Mouse (Mus musculus): ENCODE measurements at regions not wholly inside any gene's neighbourhood (a gene's known extent, or its start where the extent isn't known, plus 50 kb on each side); places are given as distances from the start of the nearest gene placed in this dataset.

- Histone ChIP-seq H3K4me3 (ENCODE audit: low read depth, low read length) (no peak overlapping the region), H3K9me3 (ENCODE audit: control insufficient read depth, low read length) (no peaks in the 10 kb centered on the region), H3K27ac (ENCODE audit: low read depth, low read length) (no peak overlapping the region), H3K36me3 (ENCODE audit: control insufficient read depth, insufficient read depth, low read length) (no peaks in the 10 kb centered on the region), H3K9ac (ENCODE audit: low read depth, low read length) (no peak overlapping the region), H3K27me3 (ENCODE audit: control insufficient read depth, insufficient read depth, low read length) (no peaks in the 10 kb centered on the region), H3K4me2 (replicated peaks; ENCODE audit: low read depth, low read length) (no peak overlapping the region), H3K4me1 (replicated peaks; ENCODE audit: control insufficient read depth, insufficient read depth, low read length) (0 out of 2 replicates have a peak, but pooled peaks cover 2% of the 10 kb centered on the region)
- 73% methylated on average over 6 of the region's 6 CpGs for WGBS
- no peak for ATAC-seq (ENCODE audit: low FRiP score)
- DNase-seq (ENCODE audit: low spot score): no peak
These were observed 358.6 kb downstream of the Sec23a start for GRCm38 (mm10) chr12:58653222-58653621.

- H3K9me3 ChIP-seq (ENCODE audit: control insufficient read depth, low read length): no peaks in the 10 kb centered on the region
- ATAC-seq (ENCODE audit: low FRiP score) (no peak), DNase-seq (ENCODE audit: low spot score) (no peak)
- no peak overlapping the region for H3K27ac ChIP-seq (ENCODE audit: low read depth, low read length)
- 90% methylated on average over 4 of the region's 4 CpGs for WGBS
- H3K9ac ChIP-seq (ENCODE audit: low read depth, low read length): no peak overlapping the region
- H3K27me3 ChIP-seq (ENCODE audit: control insufficient read depth, insufficient read depth, low read length): no peaks in the 10 kb centered on the region
- H3K4me1 ChIP-seq (replicated peaks; ENCODE audit: control insufficient read depth, insufficient read depth, low read length): 0 out of 2 replicates have a peak, but pooled peaks cover 2% of the 10 kb centered on the region
- H3K4me2 ChIP-seq (replicated peaks; ENCODE audit: low read depth, low read length): no peak overlapping the region
- no peak overlapping the region for H3K4me3 ChIP-seq (ENCODE audit: low read depth, low read length)
- H3K36me3 ChIP-seq (ENCODE audit: control insufficient read depth, insufficient read depth, low read length): no peaks in the 10 kb centered on the region
These were observed 359.1 kb downstream of the Sec23a start for GRCm38 (mm10) chr12:58652701-58653100.

GRCm38 (mm10) chr12:58648322-58648721 is 363.5 kb downstream of the Sec23a start:
- WGBS: 37% methylated on average over 4 of the region's 4 CpGs
- H3K27me3 ChIP-seq (ENCODE audit: control insufficient read depth, insufficient read depth, low read length): no peaks in the 10 kb centered on the region
- H3K4me2 ChIP-seq (replicated peaks; ENCODE audit: low read depth, low read length): no peak overlapping the region
- no peaks in the 10 kb centered on the region for H3K36me3 ChIP-seq (ENCODE audit: control insufficient read depth, insufficient read depth, low read length)
- ATAC-seq (ENCODE audit: low FRiP score) (no peak), DNase-seq (ENCODE audit: low spot score) (no peak)
- 0 out of 2 replicates have a peak, but pooled peaks cover under 1% of the 10 kb centered on the region for H3K4me1 ChIP-seq (replicated peaks; ENCODE audit: control insufficient read depth, insufficient read depth, low read length)
- H3K9ac ChIP-seq (ENCODE audit: low read depth, low read length): no peak overlapping the region
- H3K9me3 ChIP-seq (ENCODE audit: control insufficient read depth, low read length): no peaks in the 10 kb centered on the region
- no peak overlapping the region for H3K4me3 ChIP-seq (ENCODE audit: low read depth, low read length)
- H3K27ac ChIP-seq (ENCODE audit: low read depth, low read length): no peak overlapping the region

GRCm38 (mm10) chr12:58643843-58644242 is 368.0 kb downstream of the Sec23a start:
- Histone ChIP-seq H3K9ac (ENCODE audit: low read depth, low read length) (no peak overlapping the region), H3K27me3 (ENCODE audit: control insufficient read depth, insufficient read depth, low read length) (no peaks in the 10 kb centered on the region), H3K9me3 (ENCODE audit: control insufficient read depth, low read length) (no peaks in the 10 kb centered on the region), H3K4me1 (replicated peaks; ENCODE audit: control insufficient read depth, insufficient read depth, low read length) (no peaks in the 10 kb centered on the region), H3K4me2 (replicated peaks; ENCODE audit: low read depth, low read length) (no peak overlapping the region), H3K4me3 (ENCODE audit: low read depth, low read length) (no peak overlapping the region), H3K36me3 (ENCODE audit: control insufficient read depth, insufficient read depth, low read length) (no peaks in the 10 kb centered on the region), H3K27ac (ENCODE audit: low read depth, low read length) (no peak overlapping the region)
- ATAC-seq (ENCODE audit: low FRiP score) (no peak), DNase-seq (ENCODE audit: low spot score) (peak; percentile 20)
- 63% methylated on average over 3 of the region's 3 CpGs for whole genome bisulfite sequencing

- no peaks in the 10 kb centered on the region for H3K36me3 ChIP-seq (ENCODE audit: control insufficient read depth, insufficient read depth, low read length)
- no peak overlapping the region for H3K4me2 ChIP-seq (replicated peaks; ENCODE audit: low read depth, low read length)
- 80% methylated on average over 1 of the region's 1 CpGs for WGBS
- H3K9me3 ChIP-seq (ENCODE audit: control insufficient read depth, low read length): no peaks in the 10 kb centered on the region
- H3K27ac ChIP-seq (ENCODE audit: low read depth, low read length): no peak overlapping the region
- no peaks in the 10 kb centered on the region for H3K4me1 ChIP-seq (replicated peaks; ENCODE audit: control insufficient read depth, insufficient read depth, low read length)
- no peak overlapping the region for H3K4me3 ChIP-seq (ENCODE audit: low read depth, low read length)
- DNase-seq (ENCODE audit: low spot score) (no peak), ATAC-seq (ENCODE audit: low FRiP score) (no peak)
- no peaks in the 10 kb centered on the region for H3K27me3 ChIP-seq (ENCODE audit: control insufficient read depth, insufficient read depth, low read length)
- no peak overlapping the region for H3K9ac ChIP-seq (ENCODE audit: low read depth, low read length)
These were observed 370.4 kb upstream of the Clec14a start for GRCm38 (mm10) chr12:58639478-58639877.

- H3K4me1 ChIP-seq (replicated peaks; ENCODE audit: control insufficient read depth, insufficient read depth, low read length): no peaks in the 10 kb centered on the region
- no peak overlapping the region for H3K4me3 ChIP-seq (ENCODE audit: low read depth, low read length)
- H3K27ac ChIP-seq (ENCODE audit: low read depth, low read length): no peak overlapping the region
- H3K27me3 ChIP-seq (ENCODE audit: control insufficient read depth, insufficient read depth, low read length): no peaks in the 10 kb centered on the region
- no peak overlapping the region for H3K9ac ChIP-seq (ENCODE audit: low read depth, low read length)
- H3K9me3 ChIP-seq (ENCODE audit: control insufficient read depth, low read length): no peaks in the 10 kb centered on the region
- no peak overlapping the region for H3K4me2 ChIP-seq (replicated peaks; ENCODE audit: low read depth, low read length)
- ATAC-seq (ENCODE audit: low FRiP score): no peak
- 74% methylated on average over 3 of the region's 3 CpGs for WGBS
- DNase-seq (ENCODE audit: low spot score): no peak
- H3K36me3 ChIP-seq (ENCODE audit: control insufficient read depth, insufficient read depth, low read length): no peaks in the 10 kb centered on the region
These were observed 369.2 kb upstream of the Clec14a start for GRCm38 (mm10) chr12:58638260-58638659.

GRCm38 (mm10) chr12:58632529-58632928 is 363.4 kb upstream of the Clec14a start:
- ATAC-seq (ENCODE audit: low FRiP score) (no peak), DNase-seq (ENCODE audit: low spot score) (no peak)
- WGBS: 87% methylated on average over 3 of the region's 3 CpGs
- Histone ChIP-seq H3K4me1 (replicated peaks; ENCODE audit: control insufficient read depth, insufficient read depth, low read length) (no peaks in the 10 kb centered on the region), H3K27ac (ENCODE audit: low read depth, low read length) (no peak overlapping the region), H3K27me3 (ENCODE audit: control insufficient read depth, insufficient read depth, low read length) (no peaks in the 10 kb centered on the region), H3K4me3 (ENCODE audit: low read depth, low read length) (no peak overlapping the region), H3K9ac (ENCODE audit: low read depth, low read length) (no peak overlapping the region), H3K36me3 (ENCODE audit: control insufficient read depth, insufficient read depth, low read length) (no peaks in the 10 kb centered on the region), H3K9me3 (ENCODE audit: control insufficient read depth, low read length) (no peaks in the 10 kb centered on the region), H3K4me2 (replicated peaks; ENCODE audit: low read depth, low read length) (no peak overlapping the region)

- Histone ChIP-seq H3K4me3 (ENCODE audit: low read depth, low read length) (no peak overlapping the region), H3K9ac (ENCODE audit: low read depth, low read length) (no peak overlapping the region), H3K4me1 (replicated peaks; ENCODE audit: control insufficient read depth, insufficient read depth, low read length) (no peaks in the 10 kb centered on the region), H3K27me3 (ENCODE audit: control insufficient read depth, insufficient read depth, low read length) (no peaks in the 10 kb centered on the region), H3K27ac (ENCODE audit: low read depth, low read length) (no peak overlapping the region), H3K4me2 (replicated peaks; ENCODE audit: low read depth, low read length) (no peak overlapping the region), H3K36me3 (ENCODE audit: control insufficient read depth, insufficient read depth, low read length) (no peaks in the 10 kb centered on the region), H3K9me3 (ENCODE audit: control insufficient read depth, low read length) (no peaks in the 10 kb centered on the region)
- 70% methylated on average over 5 of the region's 5 CpGs for WGBS
- DNase-seq (ENCODE audit: low spot score) (no peak), ATAC-seq (ENCODE audit: low FRiP score) (no peak)
These were observed 359.7 kb upstream of the Clec14a start for GRCm38 (mm10) chr12:58628817-58629216.

- no peak for DNase-seq (ENCODE audit: low spot score)
- ATAC-seq (ENCODE audit: low FRiP score): no peak
- Histone ChIP-seq H3K4me2 (replicated peaks; ENCODE audit: low read depth, low read length) (no peak overlapping the region), H3K27ac (ENCODE audit: low read depth, low read length) (no peak overlapping the region), H3K9me3 (ENCODE audit: control insufficient read depth, low read length) (no peaks in the 10 kb centered on the region), H3K27me3 (ENCODE audit: control insufficient read depth, insufficient read depth, low read length) (no peaks in the 10 kb centered on the region), H3K36me3 (ENCODE audit: control insufficient read depth, insufficient read depth, low read length) (no peaks in the 10 kb centered on the region), H3K4me3 (ENCODE audit: low read depth, low read length) (no peak overlapping the region), H3K9ac (ENCODE audit: low read depth, low read length) (no peak overlapping the region), H3K4me1 (replicated peaks; ENCODE audit: control insufficient read depth, insufficient read depth, low read length) (no peaks in the 10 kb centered on the region)
- 64% methylated on average over 2 of the region's 2 CpGs for WGBS
These were observed 356.1 kb upstream of the Clec14a start for GRCm38 (mm10) chr12:58625144-58625543.
